Mouse (Mus musculus): ENCODE data around the gene Map3k4. TPM values are rescaled to one million over a fixed set of nuclear protein-coding genes. Genes with fewer than 3 reads are reported as not detected.

Gene Map3k4
- polyA plus RNA-seq, 1 experiment from 2014 or later: 47.9 TPM

- Histone ChIP-seq H3K27ac (ENCODE audit: low read depth) (no peak overlapping the region), H3K4me2 (no peak overlapping the region), H3K27me3 (ENCODE audit: insufficient read depth, low read length) (no peaks in the 10 kb centered on the region), H3K4me3 (ENCODE audit: low read depth, low read length) (no peak overlapping the region), H3K36me3 (ENCODE audit: insufficient read depth) (peaks cover 31% of the 10 kb centered on the region), H3K9ac (no peak overlapping the region), H3K9me3 (ENCODE audit: low read depth, low read length) (no peaks in the 10 kb centered on the region), H3K4me1 (ENCODE audit: insufficient read depth) (0 out of 2 replicates have a peak, but pooled peaks cover 6% of the 10 kb centered on the region)
- DNase-seq: no peak
- TF ChIP-seq CTCF (IDR thresholded peaks at IDR 0.05; ENCODE audit: low read depth): no peak
- 86% methylated on average over 10 of the region's 10 CpGs for WGBS
- no peak for ATAC-seq (ENCODE audit: insufficient read depth)
Observed at GRCm38 (mm10) chr17:12268538-12268937, 50.1 kb downstream of the Map3k4 start.

GRCm38 (mm10) chr17:12268091-12268490 is 50.5 kb downstream of the Map3k4 start:
- Histone ChIP-seq H3K4me1 (ENCODE audit: insufficient read depth) (0 out of 2 replicates have a peak, but pooled peaks cover 6% of the 10 kb centered on the region), H3K4me2 (no peak overlapping the region), H3K4me3 (ENCODE audit: low read depth, low read length) (no peak overlapping the region), H3K27ac (ENCODE audit: low read depth) (no peak overlapping the region), H3K36me3 (ENCODE audit: insufficient read depth) (peaks cover 35% of the 10 kb centered on the region), H3K9me3 (ENCODE audit: low read depth, low read length) (no peaks in the 10 kb centered on the region), H3K9ac (no peak overlapping the region), H3K27me3 (ENCODE audit: insufficient read depth, low read length) (no peaks in the 10 kb centered on the region)
- WGBS: 78% methylated on average over 4 of the region's 4 CpGs
- no peak for TF ChIP-seq CTCF (IDR thresholded peaks at IDR 0.05; ENCODE audit: low read depth)
- no peak for ATAC-seq (ENCODE audit: insufficient read depth)
- no peak for DNase-seq

- H3K4me2 ChIP-seq: no peak overlapping the region
- no peak overlapping the region for H3K9ac ChIP-seq
- H3K4me1 ChIP-seq (ENCODE audit: insufficient read depth): 0 out of 2 replicates have a peak, but pooled peaks cover 6% of the 10 kb centered on the region
- WGBS: 57% methylated on average over 21 of the region's 21 CpGs
- no peaks in the 10 kb centered on the region for H3K9me3 ChIP-seq (ENCODE audit: low read depth, low read length)
- TF ChIP-seq CTCF (IDR thresholded peaks at IDR 0.05; ENCODE audit: low read depth): peak; percentile 48
- DNase-seq (peak; percentile 68), ATAC-seq (ENCODE audit: insufficient read depth) (peak; percentile 78)
- H3K4me3 ChIP-seq (ENCODE audit: low read depth, low read length): no peak overlapping the region
- H3K27ac ChIP-seq (ENCODE audit: low read depth): peak overlapping the region; percentile 33; the same call in 1 of the 2 replicates
- no peaks in the 10 kb centered on the region for H3K27me3 ChIP-seq (ENCODE audit: insufficient read depth, low read length)
- peaks cover 33% of the 10 kb centered on the region for H3K36me3 ChIP-seq (ENCODE audit: insufficient read depth)
Observed at GRCm38 (mm10) chr17:12265969-12266925, 52.3 kb downstream of the Map3k4 start.

- H3K4me3 ChIP-seq (ENCODE audit: low read depth, low read length): no peak overlapping the region
- peak; percentile 39 for DNase-seq
- H3K9me3 ChIP-seq (ENCODE audit: low read depth, low read length): no peaks in the 10 kb centered on the region
- 53% methylated on average over 3 of the region's 3 CpGs for WGBS
- no peaks in the 10 kb centered on the region for H3K27me3 ChIP-seq (ENCODE audit: insufficient read depth, low read length)
- TF ChIP-seq CTCF (IDR thresholded peaks at IDR 0.05; ENCODE audit: low read depth): no peak
- no peak overlapping the region for H3K27ac ChIP-seq (ENCODE audit: low read depth)
- no peak overlapping the region for H3K4me2 ChIP-seq
- no peak for ATAC-seq (ENCODE audit: insufficient read depth)
- no peak overlapping the region for H3K9ac ChIP-seq
- H3K4me1 ChIP-seq (ENCODE audit: insufficient read depth): 0 out of 2 replicates have a peak, but pooled peaks cover 6% of the 10 kb centered on the region
- H3K36me3 ChIP-seq (ENCODE audit: insufficient read depth): peaks cover 27% of the 10 kb centered on the region
Observed at GRCm38 (mm10) chr17:12264293-12264692, 54.3 kb downstream of the Map3k4 start.

- no peak for TF ChIP-seq CTCF (IDR thresholded peaks at IDR 0.05; ENCODE audit: low read depth)
- Histone ChIP-seq H3K4me3 (ENCODE audit: low read depth, low read length) (no peak overlapping the region), H3K4me2 (no peak overlapping the region), H3K36me3 (ENCODE audit: insufficient read depth) (peaks cover 31% of the 10 kb centered on the region), H3K9ac (no peak overlapping the region), H3K27ac (ENCODE audit: low read depth) (no peak overlapping the region), H3K27me3 (ENCODE audit: insufficient read depth, low read length) (no peaks in the 10 kb centered on the region), H3K4me1 (ENCODE audit: insufficient read depth) (0 out of 2 replicates have a peak, but pooled peaks cover 6% of the 10 kb centered on the region), H3K9me3 (ENCODE audit: low read depth, low read length) (no peaks in the 10 kb centered on the region)
- DNase-seq: peak; percentile 26
- 55% methylated on average over 13 of the region's 13 CpGs for WGBS
- no peak for ATAC-seq (ENCODE audit: insufficient read depth)
Observed at GRCm38 (mm10) chr17:12263787-12264186, 54.8 kb downstream of the Map3k4 start.

- H3K4me3 ChIP-seq (ENCODE audit: low read depth, low read length): no peak overlapping the region
- WGBS: 89% methylated on average over 8 of the region's 8 CpGs
Observed at GRCm38 (mm10) chr17:12262851-12263250, 55.7 kb downstream of the Map3k4 start.

GRCm38 (mm10) chr17:12261887-12262286 is 56.7 kb downstream of the Map3k4 start:
- WGBS: 64% methylated on average over 2 of the region's 2 CpGs
- DNase-seq: no peak
- no peak for ATAC-seq (ENCODE audit: insufficient read depth)

More at GRCm38 (mm10) chr17:12262851-12263250, 55.7 kb downstream of the Map3k4 start:
- DNase-seq: no peak
- Histone ChIP-seq H3K4me2 (no peak overlapping the region), H3K9me3 (ENCODE audit: low read depth, low read length) (no peaks in the 10 kb centered on the region), H3K4me1 (ENCODE audit: insufficient read depth) (0 out of 2 replicates have a peak, but pooled peaks cover 6% of the 10 kb centered on the region), H3K27me3 (ENCODE audit: insufficient read depth, low read length) (no peaks in the 10 kb centered on the region), H3K27ac (ENCODE audit: low read depth) (no peak overlapping the region), H3K9ac (no peak overlapping the region), H3K36me3 (ENCODE audit: insufficient read depth) (peaks cover 39% of the 10 kb centered on the region)
- no peak for ATAC-seq (ENCODE audit: insufficient read depth)
- TF ChIP-seq CTCF (IDR thresholded peaks at IDR 0.05; ENCODE audit: low read depth): no peak

More at GRCm38 (mm10) chr17:12261887-12262286, 56.7 kb downstream of the Map3k4 start:
- Histone ChIP-seq H3K9me3 (ENCODE audit: low read depth, low read length) (no peaks in the 10 kb centered on the region), H3K36me3 (ENCODE audit: insufficient read depth) (peaks cover 48% of the 10 kb centered on the region), H3K4me2 (no peak overlapping the region), H3K27me3 (ENCODE audit: insufficient read depth, low read length) (no peaks in the 10 kb centered on the region), H3K4me3 (ENCODE audit: low read depth, low read length) (no peak overlapping the region), H3K27ac (ENCODE audit: low read depth) (no peak overlapping the region), H3K9ac (no peak overlapping the region), H3K4me1 (ENCODE audit: insufficient read depth) (0 out of 2 replicates have a peak, but pooled peaks cover 5% of the 10 kb centered on the region)
- TF ChIP-seq CTCF (IDR thresholded peaks at IDR 0.05; ENCODE audit: low read depth): peak; percentile 35

Measured in lung, embryonic 14.5 days (tissue).